ENCODE assay signal across 8 mouse cellular contexts in genomic region chr2:167280090-167280985, GRCm38 (mm10). TPM values are rescaled to one million over a fixed set of nuclear protein-coding genes. Genes with fewer than 3 reads are reported as not detected.
DNase-seq lines count a peak whose midpoint lies in the region.

No protein-coding gene starts in this region.

- peak; percentile 70 for DNase-seq in ZHBTc4 (ENCODE audit: low read depth, low spot score)
- peak; percentile 89 to 93 for DNase-seq in cerebellum, postnatal 25 days
- peak; percentile 77 to 80 for DNase-seq in frontal cortex, postnatal 36 days (ENCODE audit: low spot score in 2 of 2)
- DNase-seq in hindlimb bud, embryonic 11.5 days (ENCODE audit: extremely low spot score, low read depth, low spot score) = peak; percentile 53
- DNase-seq in left cerebral cortex, postnatal 10 days (ENCODE audit: extremely low spot score in 1 of 2, low spot score in 2 of 2) = peak; percentile 76 to 80
- peak; percentile 88 for DNase-seq in mesoderm, embryonic 11.5 days (ENCODE audit: low read depth, low spot score)
- DNase-seq in right cerebral cortex, postnatal 10 days (ENCODE audit: low spot score in 2 of 2) = peak; percentile 85 to 88
- DNase-seq in urinary bladder, postnatal 4 days (ENCODE audit: low spot score in 2 of 2) = peak; percentile 67 to 79

- intact Hi-C loops in left cerebral cortex, postnatal 10 days (cut with DNase I) = no loop called here

RNA-seq across cellular contexts. Expression of gene Ptgis, which starts 39.9 kb away (rescaled TPM):
- 1 to 10 TPM; 3.0 TPM for total RNA-seq in left cerebral cortex, postnatal 10 days (2021)

Comparison
In these comparisons a context has a peak if more than half of its experiments do, and no peak if none do; other contexts are left out.
1. Peak in every context shown above with its lines: DNase-seq.